Mouse (Mus musculus) large intestine, adult 2 months (tissue): Measurements from ENCODE around the gene Zscan25. TPM values are rescaled to one million over a fixed set of nuclear protein-coding genes. Genes with fewer than 3 reads are reported as not detected.

ENCODE experiments used
- polyA plus RNA-seq: library from polyadenylated mRNA; depleted of rRNA; stranded (reverse); fragments of >200 nt; gene quantifications from 2 replicates; pipeline ENCODE4 v1.2.3, GENCODE M21; 2012; rRNA removed

Gene Zscan25
- polyA plus RNA-seq, 1 experiment: 8.2 TPM

Other genes with a start within 250 kb of the Zscan25 start
- not detected in 2 replicates for gene Gm4871, start 247.7 kb upstream of the Zscan25 start, polyA plus RNA-seq
- gene 1700018F24Rik, start 237.5 kb upstream of the Zscan25 start, polyA plus RNA-seq: not detected in 2 replicates
- 146 and 160 TPM in 2 replicates for gene Arpc1a, start 196.7 kb upstream of the Zscan25 start, polyA plus RNA-seq
- not detected in 2 replicates for gene Kpna7, start 196.5 kb upstream of the Zscan25 start, polyA plus RNA-seq
- gene Arpc1b, start 166.3 kb upstream of the Zscan25 start, polyA plus RNA-seq: 768 and 891 TPM in 2 replicates
- 25.6 and 26.0 TPM in 2 replicates for gene Pdap1, start 140.3 kb upstream of the Zscan25 start, polyA plus RNA-seq
- gene Bud31, start 140.1 kb upstream of the Zscan25 start, polyA plus RNA-seq: 70.3 and 82.2 TPM in 2 replicates
- gene Ptcd1, start 113.4 kb upstream of the Zscan25 start, polyA plus RNA-seq: 10.3 and 15.8 TPM in 2 replicates
- gene Cpsf4, start 113.3 kb upstream of the Zscan25 start, polyA plus RNA-seq: 34.0 and 34.6 TPM in 2 replicates
- gene Atp5j2, start 88.4 kb upstream of the Zscan25 start, polyA plus RNA-seq: 335 and 350 TPM in 2 replicates
- gene Zkscan14, start 78.6 kb upstream of the Zscan25 start, polyA plus RNA-seq: 4.7 and 5.7 TPM in 2 replicates
- gene Zkscan5, start 75.9 kb upstream of the Zscan25 start, polyA plus RNA-seq: 3.8 and 4.9 TPM in 2 replicates
- gene Zfp655, start 48.8 kb upstream of the Zscan25 start, polyA plus RNA-seq: 14.2 and 16.0 TPM in 2 replicates
- not detected in 2 replicates for gene Cyp3a57, start 64.8 kb downstream of the Zscan25 start, polyA plus RNA-seq
- not detected in 2 replicates for gene Cyp3a16, start 189.2 kb downstream of the Zscan25 start, polyA plus RNA-seq